Mouse (Mus musculus) E14TG2a.4 (cell line): ENCODE measurements around the gene Aggf1.

Experiments
- CTCF ChIP-seq: conservative IDR thresholded peaks from 2 replicates; pipeline ENCODE4 v1.5.1; 2014; ENCODE audit warnings: low read length
- NANOG ChIP-seq: IDR thresholded peaks from 2 replicates; pipeline ENCODE4 v1.6.1; 2014; ENCODE audit warnings: borderline replicate concordance, low read length, mixed read lengths
- POU5F1 ChIP-seq: IDR thresholded peaks from 2 replicates; pipeline ENCODE4 v1.6.1; 2014; ENCODE audit warnings: low read length, borderline replicate concordance

- peak; percentile 27 for TF ChIP-seq CTCF
- TF ChIP-seq POU5F1: no peak
- no peak for TF ChIP-seq NANOG
Observed at GRCm38 (mm10) chr13:95323950-95324625, 51.1 kb downstream of the Aggf1 start.
